Comparison of ENCODE assay signal across 8 mouse cellular contexts in genomic region chr6:30400716-30401115, GRCm38 (mm10). TPM values are rescaled to one million over a fixed set of nuclear protein-coding genes. Genes with fewer than 3 reads are reported as not detected.
DNase-seq lines count a peak whose midpoint lies in the region; ATAC-seq and TF ChIP-seq lines count a peak whose summit lies in the region.

No protein-coding gene starts in this region.

- H3K4me2 ChIP-seq in kidney, embryonic 15.5 days: peak overlapping the region; percentile 58
- H3K4me2 ChIP-seq in midbrain, embryonic 12.5 days (replicated peaks): peak overlapping the region; percentile 58

- no peak for TF ChIP-seq CTCF in bone marrow, adult 2 months (IDR thresholded peaks at IDR 0.05; ENCODE audit: control insufficient read depth, insufficient read depth, low read length)
- no peak for TF ChIP-seq CTCF in kidney, adult 2 months (conservative IDR thresholded peaks at IDR 0.05; ENCODE audit: insufficient read depth, insufficient read length, low read depth, low read length)

- no peak for TF ChIP-seq POLR2A in bone marrow, adult 2 months (IDR thresholded peaks at IDR 0.05; ENCODE audit: borderline replicate concordance, control insufficient read depth, low read depth, low read length)
- TF ChIP-seq POLR2A in kidney, adult 2 months (IDR thresholded peaks at IDR 0.05; ENCODE audit: low read depth, low read length): no peak

- H3K27me3 ChIP-seq in kidney, embryonic 15.5 days: no peaks in the 10 kb centered on the region
- no peaks in the 10 kb centered on the region for H3K27me3 ChIP-seq in hindbrain, embryonic 10.5 days (ENCODE audit: insufficient read depth, poor library complexity, severe bottlenecking)
- H3K27me3 ChIP-seq in midbrain, embryonic 12.5 days: no peaks in the 10 kb centered on the region
- H3K27me3 ChIP-seq in kidney, adult 2 months (replicated peaks; ENCODE audit: control insufficient read depth, insufficient read depth, low read length): no peaks in the 10 kb centered on the region

- H3K4me3 ChIP-seq in kidney, embryonic 15.5 days (replicated peaks): peak overlapping the region; percentile 83
- peak overlapping the region; percentile 91 for H3K4me3 ChIP-seq in bone marrow, adult 2 months (replicated peaks; ENCODE audit: control insufficient read depth, low read depth, low read length)
- H3K4me3 ChIP-seq in hindbrain, embryonic 10.5 days: peak overlapping the region; percentile 73
- H3K4me3 ChIP-seq in midbrain, embryonic 12.5 days: peak overlapping the region; percentile 97
- H3K4me3 ChIP-seq in kidney, adult 2 months (ENCODE audit: insufficient read depth, low read depth, low read length): no peak overlapping the region

- peaks cover 4% of the 10 kb centered on the region; the same call in 1 of the 2 replicates for H3K36me3 ChIP-seq in kidney, embryonic 15.5 days
- no peaks in the 10 kb centered on the region for H3K36me3 ChIP-seq in hindbrain, embryonic 10.5 days
- no peaks in the 10 kb centered on the region for H3K36me3 ChIP-seq in midbrain, embryonic 12.5 days
- H3K36me3 ChIP-seq in kidney, adult 2 months (ENCODE audit: control insufficient read depth, insufficient read depth, low read length): no peaks in the 10 kb centered on the region

- H3K4me1 ChIP-seq in kidney, embryonic 15.5 days: peaks cover 25% of the 10 kb centered on the region
- H3K4me1 ChIP-seq in bone marrow, adult 2 months (ENCODE audit: control insufficient read depth, insufficient read depth, low read length): no peaks in the 10 kb centered on the region; the same call in 1 of the 2 replicates
- H3K4me1 ChIP-seq in hindbrain, embryonic 10.5 days (replicated peaks): peaks cover 27% of the 10 kb centered on the region
- peaks cover 2% of the 10 kb centered on the region for H3K4me1 ChIP-seq in midbrain, embryonic 12.5 days
- peaks cover 2% of the 10 kb centered on the region; the same call in 1 of the 2 replicates for H3K4me1 ChIP-seq in kidney, adult 2 months (ENCODE audit: control insufficient read depth, insufficient read depth, low read length)

- no peak for ATAC-seq in kidney, embryonic 15.5 days (replicated peaks; ENCODE audit: low FRiP score)
- no peak for ATAC-seq in midbrain, embryonic 12.5 days (ENCODE audit: low FRiP score, low read depth)
- no peak for ATAC-seq in erythroid progenitor cell, adult 5-6 weeks (replicated peaks; ENCODE audit: low FRiP score, poor library complexity, severe bottlenecking)

- 5% methylated on average over 7 of the region's 7 CpGs for WGBS in kidney, embryonic 15.5 days
- WGBS in bone marrow, adult 2 months: 3% methylated on average over 7 of the region's 7 CpGs
- 11% methylated on average over 7 of the region's 7 CpGs for WGBS in hindbrain, embryonic 10.5 days
- 10% methylated on average over 7 of the region's 7 CpGs for WGBS in midbrain, embryonic 12.5 days
- WGBS in kidney, adult 2 months: 3% methylated on average over 7 of the region's 7 CpGs

- peak overlapping the region; percentile 45 for H3K9ac ChIP-seq in kidney, embryonic 15.5 days
- peak overlapping the region; percentile 65 for H3K9ac ChIP-seq in midbrain, embryonic 12.5 days (replicated peaks)

- no peak for DNase-seq in kidney, adult 8-10 months
- no peak for DNase-seq in hindbrain, embryonic 10.5 days (ENCODE audit: low spot score)
- DNase-seq in spleen, postnatal 36 days (ENCODE audit: low spot score in 2 of 2): no peak
- DNase-seq in kidney, adult 2 months: no peak

- H3K9me3 ChIP-seq in kidney, embryonic 15.5 days (replicated peaks): no peaks in the 10 kb centered on the region
- no peaks in the 10 kb centered on the region for H3K9me3 ChIP-seq in hindbrain, embryonic 10.5 days
- no peaks in the 10 kb centered on the region for H3K9me3 ChIP-seq in midbrain, embryonic 12.5 days

- peak overlapping the region; percentile 96 for H3K27ac ChIP-seq in kidney, embryonic 15.5 days
- H3K27ac ChIP-seq in bone marrow, adult 2 months (ENCODE audit: control insufficient read depth, insufficient read depth, low read depth, low read length, poor library complexity): no peak overlapping the region
- H3K27ac ChIP-seq in hindbrain, embryonic 10.5 days: peak overlapping the region; percentile 94
- peak overlapping the region; percentile 97 for H3K27ac ChIP-seq in midbrain, embryonic 12.5 days (replicated peaks)
- no peak overlapping the region for H3K27ac ChIP-seq in kidney, adult 2 months (ENCODE audit: insufficient read depth, low read depth, low read length)

RNA-seq across cellular contexts. Expression of gene Klhdc10, which starts 1.0 kb away (rescaled TPM):
- 28.6 and 33.2 TPM in 2 replicates for polyA plus RNA-seq in kidney, embryonic 15.5 days (2015; fragmentation: Nextera tagmentation; extraction: Ambion mirVana)
- polyA plus RNA-seq in bone marrow, adult 2 months (2011; ENCODE audit: insufficient read depth, insufficient read length, low replicate concordance, missing spikeins): 8.6 and 15.5 TPM in 2 replicates
- polyA plus RNA-seq in hindbrain, embryonic 10.5 days (2016; fragmentation: Nextera tagmentation; extraction: Ambion mirVana): 26.1 and 29.2 TPM in 2 replicates
- polyA plus RNA-seq in midbrain, embryonic 12.5 days (2016; fragmentation: Nextera tagmentation; extraction: Ambion mirVana): 40.2 and 48.6 TPM in 2 replicates
- 15.5 and 15.9 TPM in 2 replicates for total RNA-seq in erythroid progenitor cell, adult 5-6 weeks (2015; ENCODE audit: low replicate concordance)
- total RNA-seq in erythroid progenitor cell, adult 5-6 weeks (2017; ENCODE audit: low replicate concordance): 18.1 and 23.1 TPM in 2 replicates
- polyA plus RNA-seq in kidney, adult 2 months (2012; rRNA removed): 34.0 and 42.7 TPM in 2 replicates

RNA-seq across cellular contexts. Expression of gene Zc3hc1, which starts 9.9 kb away (rescaled TPM):
- polyA plus RNA-seq in kidney, embryonic 15.5 days (2015; fragmentation: Nextera tagmentation; extraction: Ambion mirVana): 63.6 and 69.4 TPM in 2 replicates
- 9.1 and 17.1 TPM in 2 replicates for polyA plus RNA-seq in bone marrow, adult 2 months (2011; ENCODE audit: insufficient read depth, insufficient read length, low replicate concordance, missing spikeins)
- polyA plus RNA-seq in hindbrain, embryonic 10.5 days (2016; fragmentation: Nextera tagmentation; extraction: Ambion mirVana): 74.9 and 76.1 TPM in 2 replicates
- 62.1 and 69.4 TPM in 2 replicates for polyA plus RNA-seq in midbrain, embryonic 12.5 days (2016; fragmentation: Nextera tagmentation; extraction: Ambion mirVana)
- 8.4 and 21.6 TPM in 2 replicates for total RNA-seq in erythroid progenitor cell, adult 5-6 weeks (2015; ENCODE audit: low replicate concordance)
- total RNA-seq in erythroid progenitor cell, adult 5-6 weeks (2017; ENCODE audit: low replicate concordance): 9.1 and 13.9 TPM in 2 replicates
- polyA plus RNA-seq in kidney, adult 2 months (2012; rRNA removed): 11.0 and 12.0 TPM in 2 replicates

Comparison
In these comparisons a context has a peak if more than half of its experiments do, and no peak if none do; other contexts are left out.
1. H3K27ac ChIP-seq: peak in kidney, embryonic 15.5 days (single experiment), hindbrain, embryonic 10.5 days (single experiment) and midbrain, embryonic 12.5 days (single experiment); none in bone marrow, adult 2 months (single experiment) and kidney, adult 2 months (single experiment).